Mouse (Mus musculus) embryo, embryonic 11 days (tissue): ENCODE measurements around the gene Ggps1.
"Not testable (repeated sequence)": the region's sequence is repeated elsewhere in the genome, so short reads cannot be mapped to it uniquely, and the experiment has no call there.

Experiments used
- DNase-seq: peaks from one replicate; pipeline ENCODE4 v3.0.0-alpha.2; 2015

The Ggps1 gene

GRCm38 (mm10) chr13:14035875-14036630, 27.2 kb downstream of the Ggps1 start:
- DNase-seq, result no peak

DNA sequence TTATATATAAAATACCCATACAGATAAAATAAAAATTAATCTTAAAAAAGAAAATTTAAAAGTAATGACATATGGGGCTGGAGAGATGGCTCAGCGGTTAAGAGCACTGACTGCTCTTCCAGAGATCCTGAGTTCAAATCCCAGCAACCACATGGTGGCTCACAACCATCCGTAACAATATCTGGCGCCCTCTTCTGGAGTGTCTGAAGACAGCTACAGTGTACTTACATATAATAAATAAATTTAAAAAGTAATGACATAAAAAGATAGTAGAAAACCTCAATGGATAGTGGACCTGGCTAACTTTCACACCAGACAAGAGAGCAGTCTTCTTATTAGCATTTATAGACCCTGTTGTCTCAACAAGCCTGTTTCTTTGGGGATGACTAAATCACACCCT, 27.9 kb downstream of the Ggps1 start:
- not testable (repeated sequence) for DNase-seq

DNA sequence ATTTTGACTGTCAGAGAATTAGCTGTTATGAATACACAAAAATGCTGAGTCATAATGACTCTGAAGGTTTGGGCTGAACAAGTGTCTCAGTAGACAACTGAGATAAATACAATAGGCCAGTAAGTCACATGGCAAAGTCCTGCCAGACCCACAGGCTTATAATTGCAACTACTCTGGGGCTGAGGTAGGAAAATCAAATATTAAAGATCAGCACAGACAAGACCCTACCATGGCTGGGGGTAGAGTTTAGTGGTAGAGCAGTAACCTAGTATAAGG, 29.3 kb downstream of the Ggps1 start:
- no peak for DNase-seq

GRCm38 (mm10) chr13:14033309-14034072, 29.8 kb downstream of the Ggps1 start:
- no peak for DNase-seq

DNA sequence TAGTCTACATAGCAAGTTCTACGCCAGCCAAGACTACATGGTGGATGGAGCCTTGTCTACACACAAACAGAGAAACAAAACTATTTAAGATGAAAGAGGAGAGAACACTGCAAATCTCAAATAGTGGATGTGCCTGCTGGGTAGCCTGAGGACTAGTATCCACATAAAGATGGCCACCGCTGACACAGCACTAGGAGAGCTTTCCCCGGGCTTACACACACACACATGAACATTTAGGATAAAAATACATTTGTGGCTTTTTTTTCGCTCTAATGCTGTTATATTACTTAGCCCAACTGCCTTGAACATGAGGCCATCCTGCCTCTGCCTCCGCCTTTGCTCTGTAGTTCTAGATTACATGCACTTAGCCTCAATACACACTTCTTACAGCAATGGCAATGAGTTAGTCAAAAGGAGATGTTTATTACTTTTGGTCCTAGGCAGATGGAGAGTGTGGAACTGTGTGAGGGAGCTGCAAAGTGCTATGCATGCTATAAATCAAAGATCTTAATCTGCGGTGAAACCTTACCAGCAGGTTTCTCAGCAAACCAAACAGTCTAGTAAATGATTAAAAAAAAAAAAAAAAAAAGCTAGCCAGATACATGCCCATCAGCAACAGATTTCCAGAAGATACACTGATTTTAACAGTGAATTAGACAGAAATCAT, 37.0 kb downstream of the Ggps1 start:
- no peak for DNase-seq

DNA sequence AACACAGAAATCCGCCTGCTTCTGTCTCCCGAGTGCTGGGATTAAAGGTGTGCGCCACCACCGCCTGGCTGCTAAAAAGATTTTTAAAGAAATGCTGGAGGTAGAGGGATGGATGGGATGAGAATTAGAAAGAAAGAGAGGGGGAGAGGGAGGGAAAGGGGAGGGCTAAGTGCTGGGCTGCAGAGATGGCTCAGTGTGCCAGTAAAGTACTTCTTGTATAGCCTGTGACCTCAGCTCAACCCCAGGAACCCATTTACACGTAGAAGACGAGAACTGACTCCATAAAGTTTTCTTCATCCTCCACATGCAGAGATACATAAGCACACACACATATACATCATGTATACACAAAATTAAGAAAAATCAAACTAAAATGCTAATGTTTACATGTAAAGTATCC, 37.7 kb downstream of the Ggps1 start:
- DNase-seq, result no peak

DNA sequence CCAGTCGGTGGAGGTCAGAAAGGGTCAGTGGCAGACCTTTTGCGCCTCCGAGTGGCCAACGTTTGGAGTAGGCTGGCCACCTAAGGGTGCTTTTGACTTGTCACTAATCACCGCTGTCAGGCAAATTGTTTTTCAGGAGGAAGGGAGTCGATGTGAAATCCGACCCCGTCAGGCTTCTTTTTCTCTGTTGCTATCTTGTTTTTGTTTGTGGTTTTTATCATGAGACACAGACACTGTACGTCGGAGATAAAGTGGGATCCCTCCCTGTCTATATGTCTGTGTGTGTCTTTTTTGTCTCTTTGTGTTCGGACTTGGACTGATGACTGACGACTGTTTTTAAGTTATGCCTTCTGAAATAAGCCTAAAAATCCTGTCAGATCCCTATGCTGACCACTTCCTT, 41.9 kb downstream of the Ggps1 start:
- DNase-seq, result not testable (repeated sequence)

- DNase-seq, result no peak
Observed at GRCm38 (mm10) chr13:14018852-14019251, 44.4 kb downstream of the Ggps1 start.

DNA sequence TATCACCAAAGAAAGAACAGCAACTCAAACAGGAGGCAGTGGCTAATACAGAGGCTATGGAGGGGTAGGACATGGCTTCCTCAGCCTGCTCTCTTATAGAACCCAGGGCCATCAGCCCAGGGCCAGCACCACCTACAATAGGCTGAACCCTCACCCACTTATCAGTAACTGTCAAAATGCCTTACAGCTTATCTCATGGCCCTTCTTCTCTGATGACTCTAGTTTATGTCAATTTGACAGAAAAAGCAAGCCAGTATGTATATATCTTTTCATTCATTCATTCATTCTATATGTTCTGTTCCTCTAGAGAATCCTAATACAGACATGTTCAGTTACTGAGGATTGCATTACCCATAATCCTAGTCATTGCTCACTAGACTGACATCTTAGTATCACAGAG, 45.0 kb downstream of the Ggps1 start:
- no peak for DNase-seq

DNA sequence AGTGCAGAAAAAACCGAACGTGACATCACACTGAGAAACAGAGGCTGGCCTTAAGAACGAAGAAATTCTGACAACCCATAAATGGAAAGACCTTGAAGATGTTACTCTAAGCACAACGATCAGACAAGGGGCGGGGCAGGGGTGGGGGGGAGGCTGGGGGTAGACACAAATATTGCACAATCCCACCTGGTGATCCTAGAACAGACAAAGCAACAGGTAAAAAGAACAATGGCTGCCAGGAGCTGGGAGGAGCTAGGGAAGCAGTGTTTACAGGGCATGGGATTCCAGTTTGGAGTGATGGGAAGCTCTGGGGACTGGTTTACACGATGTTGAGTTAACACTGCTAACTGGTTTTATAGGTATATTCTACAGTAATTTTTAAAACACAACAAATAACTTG, 47.7 kb downstream of the Ggps1 start:
- DNase-seq, result no peak

DNA sequence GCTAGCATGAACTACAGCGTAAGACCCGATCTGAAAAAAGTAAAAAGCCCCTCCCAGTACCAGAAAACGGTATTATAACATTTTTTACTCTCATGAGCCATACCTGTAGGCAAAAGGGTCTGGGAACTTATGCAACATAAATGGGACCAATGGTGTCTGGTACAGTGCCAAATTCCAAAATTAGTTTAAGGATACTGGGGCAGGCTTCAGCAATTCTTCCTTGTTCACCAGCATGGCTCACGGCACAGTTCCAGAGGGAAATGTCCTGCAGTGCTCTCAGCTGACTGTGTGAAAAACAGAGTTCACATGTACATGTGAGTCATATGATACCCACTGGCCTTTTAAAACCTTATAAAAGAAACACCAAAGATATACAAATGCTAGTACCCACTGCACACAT, 48.7 kb downstream of the Ggps1 start:
- no peak for DNase-seq

GRCm38 (mm10) chr13:14014001-14014400, 49.3 kb downstream of the Ggps1 start:
- no peak for DNase-seq

DNA sequence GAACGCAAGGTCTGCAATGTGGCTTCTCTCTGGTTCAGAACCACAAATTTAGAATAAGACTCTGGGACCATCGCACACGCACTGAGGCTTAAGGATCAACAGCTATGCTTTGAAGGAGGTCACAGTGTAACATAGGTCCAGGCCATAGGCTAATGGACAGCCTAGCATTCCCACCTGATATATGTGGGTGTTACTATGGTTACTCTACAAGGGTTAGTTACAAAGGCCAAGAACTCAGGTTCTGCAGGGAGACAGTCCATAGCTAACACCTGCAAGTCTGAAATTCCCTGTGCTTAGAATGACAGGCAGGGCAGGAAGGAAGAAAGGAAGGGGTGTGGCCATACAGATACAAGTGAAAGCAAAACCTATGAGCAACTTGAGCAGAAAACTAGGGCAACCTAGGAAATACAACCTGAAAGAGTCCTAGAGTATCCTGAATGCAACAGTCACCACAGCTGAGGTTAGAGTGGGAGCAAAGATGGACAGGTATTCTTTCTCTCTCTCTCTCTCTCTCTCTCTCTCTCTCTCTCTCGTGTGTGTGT, 51.8 kb downstream of the Ggps1 start:
- no peak for DNase-seq

GRCm38 (mm10) chr13:14006056-14006455, 57.2 kb downstream of the Ggps1 start:
- DNase-seq, result no peak

DNA sequence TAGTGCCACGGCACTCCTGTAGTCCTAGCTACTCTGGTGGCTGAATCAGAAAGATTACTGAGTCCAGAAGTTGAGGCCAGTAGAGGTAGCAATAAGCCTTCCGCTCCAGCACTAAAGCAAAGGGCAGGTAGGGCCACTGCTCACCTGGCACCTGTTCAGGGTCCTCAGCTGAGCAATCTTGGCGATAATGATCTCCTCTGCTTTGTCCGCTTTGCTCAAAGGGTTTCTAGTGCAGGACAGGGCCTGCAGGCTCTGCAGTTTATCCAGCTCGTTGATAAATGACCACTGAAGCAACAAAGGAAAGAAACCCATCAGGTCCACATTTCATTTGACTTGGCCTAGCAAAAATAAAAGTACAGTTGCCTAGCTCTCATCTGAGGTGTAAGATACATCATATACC, 58.3 kb downstream of the Ggps1 start:
- DNase-seq, result no peak

DNA sequence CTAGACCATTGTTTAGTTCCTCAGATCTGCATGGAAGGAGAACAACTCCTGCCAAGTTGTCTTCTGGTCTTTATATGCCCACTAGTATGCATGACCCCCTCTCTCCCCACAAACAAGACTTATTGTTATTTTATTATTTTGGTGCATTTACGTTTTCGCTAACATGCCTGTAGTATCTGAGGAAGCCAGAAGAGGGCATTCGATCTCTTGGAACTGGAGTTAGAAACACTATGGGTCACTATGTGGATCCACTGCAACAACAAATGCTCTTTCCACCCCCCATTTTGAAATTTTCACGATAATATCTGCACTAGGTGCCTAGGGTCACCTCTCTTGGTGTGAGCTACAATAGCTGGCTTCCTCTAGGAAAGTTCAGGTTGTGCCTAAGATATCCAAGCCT, 59.2 kb downstream of the Ggps1 start:
- DNase-seq, result no peak

- DNase-seq, result no peak
Observed at GRCm38 (mm10) chr13:14002706-14003105, 60.6 kb downstream of the Ggps1 start.
